Mouse (Mus musculus): Measurements from ENCODE around the gene Kdm6a. TPM values are rescaled to one million over a fixed set of nuclear protein-coding genes. Genes with fewer than 3 reads are reported as not detected.

Kdm6a gene
- 100 to 1,000 TPM in 21 of 26 experiments, 10 to 100 TPM in 5; 29.8 to 294 (median 185) TPM for total RNA-seq (2018; cell fraction: chromatin; rRNA removed)
- 10 to 100 TPM; 12.0 to 70.0 (median 53.0) TPM for total RNA-seq (2018; cell fraction: cytosol; rRNA removed)
- total RNA-seq (2018; cell fraction: nucleus; rRNA removed) = 100 to 1,000 TPM in 18 of 26 experiments, 10 to 100 TPM in 8; 30.4 to 184 (median 134) TPM
- 24.7 to 32.8 TPM (median 31.8 TPM) in 3 replicates for polyA plus RNA-seq (2018)

- H3K36me3 ChIP-seq (ENCODE audit: inconsistent target) = no peaks in the 10 kb centered on the region
- H3K27ac ChIP-seq = peak within 1 kb of the TSS; percentile 78
- H3K4me3 ChIP-seq (ENCODE audit: inconsistent target) = peak within 1 kb of the TSS; percentile 87
- under 1% methylated on average over 37 of the region's 50 CpGs for WGBS (ENCODE audit: missing documents)
- peaks cover 41% of the 10 kb centered on the region for H3K79me2 ChIP-seq (ENCODE audit: inconsistent target)
Observed at GRCm38 (mm10) chrX:18162192-18162857, at the start of gene Kdm6a. Gene Kdm6a, plus strand, starts transcription at chrX:18162575.

GRCm38 (mm10) chrX:18145557-18145956 is 16.8 kb upstream of the Kdm6a start, which contains the start of gene Dusp21:
Gene Dusp21, plus strand, starts transcription at chrX:18145857.
- Histone ChIP-seq H3K36me3 (ENCODE audit: inconsistent target) (no peaks in the 10 kb centered on the region), H3K27ac (no peak within 1 kb of the TSS), H3K4me3 (ENCODE audit: inconsistent target) (no peak within 1 kb of the TSS), H3K79me2 (ENCODE audit: inconsistent target) (no peaks in the 10 kb centered on the region)
- WGBS (ENCODE audit: missing documents) = 100% methylated on average over 1 of the region's 1 CpGs

GRCm38 (mm10) chrX:18160734-18161442 is 1.5 kb upstream of the Kdm6a start:
- Histone ChIP-seq H3K79me2 (ENCODE audit: inconsistent target) (peaks cover 27% of the 10 kb centered on the region), H3K4me3 (ENCODE audit: inconsistent target) (no peak overlapping the region), H3K27ac (no peak overlapping the region), H3K36me3 (ENCODE audit: inconsistent target) (no peaks in the 10 kb centered on the region)
- WGBS (ENCODE audit: missing documents) = 82% methylated on average over 3 of the region's 4 CpGs

GRCm38 (mm10) chrX:18161796-18162191 is 581 bp upstream of the Kdm6a start:
- Histone ChIP-seq H3K27ac (peak overlapping the region; percentile 71), H3K79me2 (ENCODE audit: inconsistent target) (peaks cover 36% of the 10 kb centered on the region), H3K36me3 (ENCODE audit: inconsistent target) (no peaks in the 10 kb centered on the region), H3K4me3 (ENCODE audit: inconsistent target) (peak overlapping the region; percentile 87)
- WGBS (ENCODE audit: missing documents) = 0% methylated on average over 28 of the region's 28 CpGs

- Histone ChIP-seq H3K79me2 (ENCODE audit: inconsistent target) (peaks cover 49% of the 10 kb centered on the region), H3K4me3 (ENCODE audit: inconsistent target) (peak overlapping the region; percentile 87), H3K27ac (peak overlapping the region; percentile 78), H3K36me3 (ENCODE audit: inconsistent target) (no peaks in the 10 kb centered on the region)
- WGBS (ENCODE audit: missing documents) = under 1% methylated on average over 64 of the region's 95 CpGs
Observed at GRCm38 (mm10) chrX:18162861-18163731, 721 bp downstream of the Kdm6a start.

- H3K4me3 ChIP-seq (ENCODE audit: inconsistent target) = peak overlapping the region; percentile 87
- no peaks in the 10 kb centered on the region for H3K36me3 ChIP-seq (ENCODE audit: inconsistent target)
- H3K27ac ChIP-seq = peak overlapping the region; percentile 78
- WGBS (ENCODE audit: missing documents) = 1% methylated on average over 10 of the region's 10 CpGs
- H3K79me2 ChIP-seq (ENCODE audit: inconsistent target) = peaks cover 58% of the 10 kb centered on the region
Observed at GRCm38 (mm10) chrX:18163917-18164624, 1.7 kb downstream of the Kdm6a start.

GRCm38 (mm10) chrX:18165121-18165520 is 2.7 kb downstream of the Kdm6a start:
- H3K79me2 ChIP-seq (ENCODE audit: inconsistent target) = peaks cover 69% of the 10 kb centered on the region
- H3K36me3 ChIP-seq (ENCODE audit: inconsistent target) = no peaks in the 10 kb centered on the region
- peak overlapping the region; percentile 87; the same call in 1 of the 2 replicates for H3K4me3 ChIP-seq (ENCODE audit: inconsistent target)
- H3K27ac ChIP-seq = no peak overlapping the region
- 38% methylated on average over 2 of the region's 2 CpGs for WGBS (ENCODE audit: missing documents)

GRCm38 (mm10) chrX:18166961-18167360 is 4.6 kb downstream of the Kdm6a start:
- Histone ChIP-seq H3K4me3 (ENCODE audit: inconsistent target) (no peak overlapping the region), H3K79me2 (ENCODE audit: inconsistent target) (peaks cover 87% of the 10 kb centered on the region), H3K27ac (no peak overlapping the region), H3K36me3 (ENCODE audit: inconsistent target) (no peaks in the 10 kb centered on the region)
- WGBS (ENCODE audit: missing documents) = 48% methylated on average over 3 of the region's 3 CpGs

GRCm38 (mm10) chrX:18168940-18169339 is 6.6 kb downstream of the Kdm6a start:
- WGBS (ENCODE audit: missing documents) = 100% methylated on average over 1 of the region's 1 CpGs
- no peak overlapping the region for H3K27ac ChIP-seq
- H3K36me3 ChIP-seq (ENCODE audit: inconsistent target) = no peaks in the 10 kb centered on the region
- no peak overlapping the region for H3K4me3 ChIP-seq (ENCODE audit: inconsistent target)
- H3K79me2 ChIP-seq (ENCODE audit: inconsistent target) = peaks cover 100% of the 10 kb centered on the region

GRCm38 (mm10) chrX:18174831-18175230 is 12.5 kb downstream of the Kdm6a start:
- peaks cover 100% of the 10 kb centered on the region for H3K79me2 ChIP-seq (ENCODE audit: inconsistent target)
- H3K36me3 ChIP-seq (ENCODE audit: inconsistent target) = no peaks in the 10 kb centered on the region
- 100% methylated on average over 2 of the region's 4 CpGs for WGBS (ENCODE audit: missing documents)

GRCm38 (mm10) chrX:18177803-18178202 is 15.4 kb downstream of the Kdm6a start:
- Histone ChIP-seq H3K36me3 (ENCODE audit: inconsistent target) (no peaks in the 10 kb centered on the region), H3K79me2 (ENCODE audit: inconsistent target) (peaks cover 100% of the 10 kb centered on the region), H3K4me3 (ENCODE audit: inconsistent target) (no peak overlapping the region), H3K27ac (no peak overlapping the region)
- WGBS (ENCODE audit: missing documents) = 80% methylated on average over 4 of the region's 4 CpGs

More at GRCm38 (mm10) chrX:18174831-18175230, 12.5 kb downstream of the Kdm6a start:
- Histone ChIP-seq H3K4me3 (ENCODE audit: inconsistent target) (no peak overlapping the region), H3K27ac (no peak overlapping the region)

- Histone ChIP-seq H3K79me2 (ENCODE audit: inconsistent target) (peaks cover 100% of the 10 kb centered on the region), H3K4me3 (ENCODE audit: inconsistent target) (no peak overlapping the region), H3K27ac (no peak overlapping the region), H3K36me3 (ENCODE audit: inconsistent target) (no peaks in the 10 kb centered on the region)
- 10% methylated on average over 1 of the region's 1 CpGs for WGBS (ENCODE audit: missing documents)
Observed at GRCm38 (mm10) chrX:18179492-18179891, 17.1 kb downstream of the Kdm6a start.

GRCm38 (mm10) chrX:18187203-18187602 is 24.8 kb downstream of the Kdm6a start:
- Histone ChIP-seq H3K27ac (peak overlapping the region; percentile 59), H3K79me2 (ENCODE audit: inconsistent target) (peaks cover 93% of the 10 kb centered on the region), H3K36me3 (ENCODE audit: inconsistent target) (no peaks in the 10 kb centered on the region), H3K4me3 (ENCODE audit: inconsistent target) (no peak overlapping the region)

GRCm38 (mm10) chrX:18188293-18188692 is 25.9 kb downstream of the Kdm6a start:
- no peaks in the 10 kb centered on the region for H3K36me3 ChIP-seq (ENCODE audit: inconsistent target)
- H3K27ac ChIP-seq = peak overlapping the region; percentile 59; the same call in 1 of the 2 replicates
- peaks cover 93% of the 10 kb centered on the region for H3K79me2 ChIP-seq (ENCODE audit: inconsistent target)
- no peak overlapping the region for H3K4me3 ChIP-seq (ENCODE audit: inconsistent target)
- 100% methylated on average over 2 of the region's 2 CpGs for WGBS (ENCODE audit: missing documents)
